Mouse (Mus musculus) macrophage (primary cell): ENCODE measurements around the gene Abhd4. TPM values are rescaled to one million over a fixed set of nuclear protein-coding genes. Genes with fewer than 3 reads are reported as not detected.

ENCODE experiments used
- H3K27ac ChIP-seq: fragments of 350-480 bp; formaldehyde crosslinking; 2 replicates; pipeline ENCODE4 v1.9.0; 2021
- H3K36me3 ChIP-seq: fragments of 350-480 bp; formaldehyde crosslinking; 2 replicates; pipeline ENCODE4 v1.9.0; 2021; ENCODE audit errors: inconsistent target
- H3K4me3 ChIP-seq: fragments of 350-480 bp; formaldehyde crosslinking; 2 replicates; pipeline ENCODE4 v1.9.0; 2021; ENCODE audit errors: inconsistent target
- H3K79me2 ChIP-seq: fragments of 350-480 bp; formaldehyde crosslinking; 2 replicates; pipeline ENCODE4 v1.9.0; 2021; ENCODE audit errors: inconsistent target
- WGBS: methylation state at CpG from one replicate; pipeline ENCODE4 v1.1.7; 2026; ENCODE audit warnings: inconsistent platforms; ENCODE audit not compliant: missing documents; 5-methylcytosine and 5-hydroxymethylcytosine counted together
- polyA plus RNA-seq: library from polyadenylated mRNA; stranded (reverse); fragments of 250-400 nt; gene quantifications from 3 replicates; pipeline ENCODE4 v1.2.4, GENCODE M21; 2018; ENCODE audit warnings: inconsistent platforms

The Abhd4 gene
- polyA plus RNA-seq, 1 experiment from 2014 or later: 69.8 TPM

DNA sequence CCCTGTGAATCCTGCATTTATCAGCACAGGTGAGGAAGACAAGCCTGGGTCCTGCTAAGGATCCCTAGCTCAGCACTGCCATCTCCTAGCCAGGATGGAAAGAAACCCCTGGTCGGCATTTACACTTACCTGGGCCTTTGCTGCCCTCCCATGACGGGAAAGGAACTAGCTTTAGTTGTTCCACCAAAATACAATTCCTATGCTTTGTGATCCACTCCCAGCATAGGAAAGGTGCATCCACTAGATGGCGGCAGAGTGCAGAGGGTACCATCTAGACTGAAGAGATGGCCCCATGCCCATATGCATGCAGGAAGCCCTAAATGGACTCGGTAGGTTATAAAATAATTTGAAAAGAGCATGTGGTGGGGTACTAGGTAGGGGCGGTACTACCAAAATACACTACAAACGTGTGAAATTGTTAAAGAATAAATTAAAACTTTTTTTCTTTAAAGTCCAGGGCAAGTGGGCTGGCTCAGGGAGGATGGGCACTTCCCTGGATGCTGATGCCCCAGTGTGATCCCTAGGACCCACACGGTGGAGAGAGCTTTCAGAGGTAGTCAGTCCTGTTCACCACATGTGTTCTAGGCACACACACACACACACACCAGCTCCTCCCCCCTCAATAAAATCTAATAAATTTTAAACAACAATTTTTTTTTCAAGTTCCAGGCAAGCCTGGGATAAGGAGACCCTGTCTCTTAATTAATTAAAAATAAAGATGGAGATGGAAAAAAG lies 14.8 kb upstream of the Abhd4 start:
- WGBS: 13% methylated on average over 6 of the region's 7 CpGs
- Histone ChIP-seq H3K36me3 (peaks cover 33% of the 10 kb centered on the region), H3K27ac (no peak overlapping the region), H3K4me3 (no peak overlapping the region), H3K79me2 (peaks cover 4% of the 10 kb centered on the region; the same call in 1 of the 2 replicates)

DNA sequence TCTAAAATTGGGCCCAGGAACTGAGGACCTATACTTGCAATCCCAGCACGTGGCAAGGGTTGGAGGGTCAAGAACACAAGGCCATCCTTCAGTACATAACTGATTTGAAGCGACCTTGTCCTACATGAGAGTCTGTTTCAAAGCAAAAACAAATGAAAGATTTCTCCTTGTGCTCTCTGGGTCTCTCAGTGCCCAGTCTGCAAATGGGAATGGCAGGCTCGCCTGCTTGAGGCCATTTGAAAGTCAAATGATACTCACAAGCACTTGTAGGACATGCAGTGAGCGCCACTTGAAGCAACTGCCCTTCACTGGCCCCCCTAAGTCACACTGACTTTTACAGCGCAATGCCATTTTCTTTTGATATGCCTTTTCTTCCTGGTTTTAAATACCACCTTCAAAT lies 13.4 kb upstream of the Abhd4 start:
- H3K36me3 ChIP-seq: peaks cover 39% of the 10 kb centered on the region

DNA sequence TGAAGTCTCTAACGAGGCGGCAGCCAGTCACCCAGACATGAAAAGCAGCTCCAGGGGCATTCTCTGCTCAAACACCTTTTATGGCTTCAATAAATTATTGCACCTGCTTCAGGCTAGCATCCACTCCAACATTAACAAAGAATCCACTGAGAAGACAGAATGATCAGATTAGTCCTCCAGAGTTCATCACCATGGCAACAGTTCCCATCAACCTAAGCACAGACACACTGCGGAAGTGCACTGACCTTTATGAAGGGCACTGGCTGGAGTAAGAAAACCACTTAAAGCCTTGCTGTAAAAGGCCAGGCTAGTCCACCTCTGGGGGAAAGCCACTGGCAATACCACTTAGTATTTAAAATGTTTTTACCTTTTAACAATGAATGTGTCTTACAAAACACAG lies 9.8 kb upstream of the Abhd4 start:
- WGBS: 100% methylated on average over 3 of the region's 3 CpGs
- Histone ChIP-seq H3K36me3 (peaks cover 39% of the 10 kb centered on the region), H3K79me2 (peaks cover 29% of the 10 kb centered on the region), H3K4me3 (no peak overlapping the region), H3K27ac (no peak overlapping the region)

More for the DNA sequence above, 13.4 kb upstream of the Abhd4 start:
- H3K79me2 ChIP-seq: peaks cover 6% of the 10 kb centered on the region; the same call in 1 of the 2 replicates
- 99% methylated on average over 5 of the region's 5 CpGs for WGBS
- no peak overlapping the region for H3K27ac ChIP-seq
- no peak overlapping the region for H3K4me3 ChIP-seq

DNA sequence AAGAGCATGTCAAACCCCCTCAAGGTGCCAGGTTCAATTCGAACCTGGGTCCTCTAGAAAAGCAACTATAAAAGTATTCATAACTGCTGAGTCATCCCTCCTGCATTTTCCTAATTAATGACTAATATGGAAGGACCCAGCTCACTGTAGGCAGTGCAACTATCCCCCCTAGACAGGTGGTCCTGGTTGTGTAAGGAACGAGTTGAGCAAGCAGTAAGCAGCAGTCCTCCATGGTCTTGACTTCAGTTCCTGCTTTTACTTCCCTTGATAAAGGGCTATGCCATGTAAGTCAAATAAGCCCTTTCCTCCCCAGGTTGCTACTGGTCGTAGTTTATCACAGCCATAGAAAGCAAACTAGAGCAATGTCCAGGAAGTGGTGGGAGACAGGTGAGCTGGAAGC lies 7.8 kb upstream of the Abhd4 start:
- peaks cover 49% of the 10 kb centered on the region for H3K79me2 ChIP-seq
- no peak overlapping the region for H3K27ac ChIP-seq
- no peak overlapping the region for H3K4me3 ChIP-seq
- H3K36me3 ChIP-seq: peaks cover 30% of the 10 kb centered on the region
- WGBS: 64% methylated on average over 3 of the region's 3 CpGs

DNA sequence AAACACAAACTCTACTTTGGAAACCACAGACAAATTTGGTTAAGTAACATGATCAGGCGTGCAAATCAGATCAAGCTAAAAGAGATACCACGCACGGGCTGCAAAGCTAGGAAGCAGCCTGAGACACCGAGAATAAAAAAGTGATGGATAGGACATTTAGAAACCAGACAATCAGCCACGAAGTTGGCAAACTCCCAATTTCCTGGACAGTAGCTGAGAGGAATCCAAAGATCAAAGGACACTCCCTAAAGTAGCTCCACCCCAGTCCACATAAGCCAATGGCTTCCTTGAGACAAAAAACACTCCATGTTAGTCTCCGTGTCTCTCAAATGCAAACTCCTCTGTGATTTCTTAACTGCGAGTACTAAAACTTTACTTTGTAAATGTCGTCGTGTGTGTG lies 4.7 kb upstream of the Abhd4 start:
- peaks cover 73% of the 10 kb centered on the region for H3K79me2 ChIP-seq
- H3K27ac ChIP-seq: no peak overlapping the region
- no peak overlapping the region for H3K4me3 ChIP-seq
- H3K36me3 ChIP-seq: peaks cover 6% of the 10 kb centered on the region; the same call in 1 of the 2 replicates
- 84% methylated on average over 9 of the region's 9 CpGs for WGBS

DNA sequence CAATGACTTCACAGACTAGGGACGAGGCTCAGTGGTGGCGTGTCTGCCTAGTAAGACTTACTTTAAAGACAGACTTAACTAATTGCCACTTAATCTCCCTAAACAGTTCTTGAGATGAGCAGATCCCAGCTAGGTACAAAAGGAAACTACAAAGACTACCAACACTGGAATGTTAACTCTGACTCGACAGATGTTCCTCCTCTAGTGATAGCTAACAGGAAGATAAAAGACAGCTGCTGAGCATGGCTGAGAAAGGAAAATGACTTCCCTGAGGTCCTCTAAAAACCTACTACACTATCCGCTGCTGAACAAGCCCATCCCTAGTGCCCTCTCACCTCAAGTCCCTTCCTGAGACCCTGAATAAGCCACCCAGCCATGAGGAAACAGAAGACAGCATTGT lies 3.9 kb upstream of the Abhd4 start:
- peaks cover under 1% of the 10 kb centered on the region; the same call in 1 of the 2 replicates for H3K36me3 ChIP-seq
- WGBS: 84% methylated on average over 4 of the region's 4 CpGs
- no peak overlapping the region for H3K4me3 ChIP-seq

DNA sequence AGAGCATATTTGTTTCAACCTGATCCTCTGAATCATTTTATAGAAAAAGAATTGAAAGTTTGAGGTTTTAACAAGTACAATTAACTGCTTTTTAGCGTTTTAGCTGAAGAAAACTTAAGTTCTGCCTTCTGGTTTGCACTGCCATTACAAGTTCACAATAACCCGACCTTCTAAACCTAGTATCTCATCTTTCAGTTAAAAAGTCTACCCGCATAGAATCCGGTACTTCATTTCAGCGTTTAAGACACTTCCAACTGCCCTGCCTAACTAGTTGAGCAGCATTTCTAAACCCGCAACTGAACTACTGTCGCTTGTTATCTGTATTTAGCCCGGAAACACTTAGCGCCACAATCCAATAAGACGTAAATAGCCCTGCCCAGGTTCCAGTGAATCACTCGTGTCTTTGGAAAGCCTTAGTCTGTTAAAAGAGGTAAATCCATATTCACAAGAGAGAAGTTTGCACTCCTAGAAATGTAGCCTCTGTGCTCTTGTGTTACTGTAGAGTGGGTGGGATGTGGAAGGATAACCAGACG lies 748 bp downstream of the Abhd4 start:
- 75% methylated on average over 12 of the region's 12 CpGs for WGBS
- peak overlapping the region; percentile 53 for H3K27ac ChIP-seq
- peaks cover 39% of the 10 kb centered on the region for H3K79me2 ChIP-seq
- peak overlapping the region; percentile 93 for H3K4me3 ChIP-seq
- H3K36me3 ChIP-seq: no peaks in the 10 kb centered on the region

More for the DNA sequence above, 3.9 kb upstream of the Abhd4 start:
- Histone ChIP-seq H3K79me2 (peaks cover 73% of the 10 kb centered on the region), H3K27ac (no peak overlapping the region)

DNA sequence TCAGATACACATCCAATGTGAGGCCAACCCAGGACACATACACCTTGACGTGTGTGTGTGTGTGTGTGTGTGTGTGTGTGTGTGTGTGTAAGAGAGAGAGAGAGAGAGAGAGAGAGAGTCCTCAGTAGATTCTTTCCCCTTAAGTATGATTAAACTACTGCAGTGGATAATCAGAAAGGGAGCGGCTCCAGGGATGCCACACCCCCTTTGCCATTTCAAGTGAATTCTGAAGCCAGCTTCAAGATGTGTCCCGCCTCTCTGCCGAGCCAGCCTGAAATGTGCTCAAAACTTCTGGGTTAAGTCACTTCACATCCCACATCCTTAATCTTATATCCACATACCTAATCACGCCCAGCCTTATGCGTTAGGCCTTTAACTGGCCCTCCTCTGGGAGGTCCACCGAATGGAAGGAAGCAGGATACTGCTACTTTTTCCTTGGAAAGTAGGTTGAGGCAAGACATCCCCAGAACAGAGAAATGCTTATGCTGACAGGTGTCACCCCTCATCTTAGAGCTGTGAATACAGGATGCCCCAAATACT lies 4.2 kb downstream of the Abhd4 start:
- peaks cover 20% of the 10 kb centered on the region for H3K79me2 ChIP-seq
- H3K4me3 ChIP-seq: no peak overlapping the region
- peaks cover 13% of the 10 kb centered on the region; the same call in 1 of the 2 replicates for H3K36me3 ChIP-seq
- no peak overlapping the region for H3K27ac ChIP-seq
- WGBS: 91% methylated on average over 7 of the region's 7 CpGs

DNA sequence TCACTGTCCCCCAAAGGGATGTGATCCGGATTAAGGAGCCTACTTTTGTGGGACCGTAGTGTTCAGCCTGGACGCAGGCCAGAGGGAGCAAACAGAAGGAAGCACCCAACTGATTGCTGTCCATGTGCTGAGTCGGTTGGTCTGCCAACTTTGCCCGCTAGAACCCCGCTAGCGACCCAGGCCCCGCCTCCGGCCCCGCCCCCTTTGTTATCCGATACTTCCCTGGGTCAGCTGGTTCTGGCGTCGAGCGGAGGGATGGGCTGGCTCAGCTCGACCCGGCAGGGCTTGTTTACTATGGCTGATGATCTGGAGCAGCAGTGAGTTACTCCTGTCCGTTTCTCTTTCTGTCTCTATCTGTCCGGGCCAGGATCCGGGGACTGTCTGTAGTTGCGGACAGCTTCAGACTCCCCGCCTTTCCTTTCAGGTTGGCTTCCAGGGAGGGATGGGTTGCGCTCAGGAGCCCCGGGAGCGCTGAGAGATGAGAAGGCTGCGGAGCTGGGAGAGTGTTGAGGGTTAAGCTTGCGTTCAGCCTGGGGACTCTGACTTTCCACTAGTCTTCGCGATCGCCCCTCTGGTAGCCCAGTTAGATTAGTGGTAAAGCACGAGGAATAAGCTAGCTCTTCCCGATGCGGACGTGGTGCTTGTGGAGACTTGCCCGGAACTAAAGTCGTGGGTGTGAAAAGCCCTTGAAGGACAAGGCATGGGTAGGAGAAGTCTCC lies 5.2 kb downstream of the Abhd4 start:
- H3K27ac ChIP-seq: peak overlapping the region; percentile 62
- peak overlapping the region; percentile 94 for H3K4me3 ChIP-seq
- WGBS: under 1% methylated on average over 35 of the region's 35 CpGs
- peaks cover 16% of the 10 kb centered on the region; the same call in 1 of the 2 replicates for H3K79me2 ChIP-seq
- H3K36me3 ChIP-seq: peaks cover 22% of the 10 kb centered on the region

DNA sequence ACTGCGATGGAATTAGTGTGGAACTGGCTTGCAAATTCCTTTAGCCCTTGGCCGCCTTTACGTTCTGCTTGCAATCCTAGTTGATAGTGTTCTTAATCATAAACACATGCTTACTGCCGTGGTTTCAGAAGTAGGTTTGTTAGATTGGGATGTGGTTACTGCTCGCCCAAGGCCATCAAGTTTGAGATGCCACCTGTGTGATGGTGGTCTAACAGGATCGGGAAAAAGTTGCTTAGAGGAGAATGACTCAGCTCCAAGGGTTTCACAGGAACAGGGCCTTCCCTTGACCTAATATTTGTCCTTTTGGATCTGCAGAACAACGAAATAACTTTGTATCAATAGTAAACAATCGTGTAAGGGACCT lies 5.7 kb downstream of the Abhd4 start:
- Histone ChIP-seq H3K4me3 (peak overlapping the region; percentile 94), H3K79me2 (peaks cover 16% of the 10 kb centered on the region; the same call in 1 of the 2 replicates), H3K27ac (peak overlapping the region; percentile 62), H3K36me3 (peaks cover 27% of the 10 kb centered on the region)
- 9% methylated on average over 8 of the region's 8 CpGs for WGBS

DNA sequence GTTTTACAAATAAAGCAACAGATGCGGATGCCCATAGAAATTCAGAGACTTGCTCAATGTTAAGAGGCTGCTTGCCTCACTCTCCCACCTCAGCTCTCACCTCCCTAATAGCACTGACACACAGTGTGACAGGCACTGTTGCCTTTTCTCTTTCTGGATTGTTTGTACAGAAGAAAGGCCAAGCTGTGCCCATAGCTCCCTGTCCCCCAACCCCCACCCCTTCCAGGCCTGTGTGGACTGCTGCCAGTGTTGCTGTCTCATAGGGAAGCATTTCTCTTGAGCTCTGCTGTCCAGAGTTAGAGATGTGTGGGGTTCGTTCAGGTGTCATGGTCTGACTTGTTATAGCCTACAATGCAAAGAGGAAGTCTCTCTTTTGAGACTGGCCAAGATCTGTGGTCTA lies 6.2 kb downstream of the Abhd4 start:
- peak overlapping the region; percentile 94; the same call in 1 of the 2 replicates for H3K4me3 ChIP-seq
- H3K79me2 ChIP-seq: peaks cover 16% of the 10 kb centered on the region; the same call in 1 of the 2 replicates
- peaks cover 32% of the 10 kb centered on the region for H3K36me3 ChIP-seq
- no peak overlapping the region for H3K27ac ChIP-seq
- WGBS: 27% methylated on average over 2 of the region's 2 CpGs

DNA sequence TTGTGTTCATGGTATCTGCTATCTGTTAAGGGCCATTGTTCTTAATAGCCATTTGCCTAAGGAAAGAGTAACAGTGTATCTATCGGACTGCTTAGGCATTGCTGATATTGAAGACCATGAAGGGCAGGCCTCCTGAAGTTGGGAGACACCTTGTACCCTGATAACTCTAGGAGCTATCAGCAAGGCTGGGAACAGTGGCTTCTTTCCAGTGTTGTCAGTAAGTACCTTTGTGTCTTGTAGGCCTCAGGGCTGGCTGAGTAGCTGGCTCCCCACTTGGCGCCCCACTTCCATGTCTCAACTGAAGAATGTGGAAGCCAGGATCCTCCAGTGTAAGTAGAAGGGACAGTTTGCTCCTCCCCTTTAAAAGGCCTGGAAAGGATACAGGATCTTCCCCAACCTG lies 7.4 kb downstream of the Abhd4 start:
- Histone ChIP-seq H3K27ac (no peak overlapping the region), H3K79me2 (peaks cover 16% of the 10 kb centered on the region; the same call in 1 of the 2 replicates), H3K36me3 (peaks cover 42% of the 10 kb centered on the region), H3K4me3 (no peak overlapping the region)
- 90% methylated on average over 2 of the region's 2 CpGs for WGBS

DNA sequence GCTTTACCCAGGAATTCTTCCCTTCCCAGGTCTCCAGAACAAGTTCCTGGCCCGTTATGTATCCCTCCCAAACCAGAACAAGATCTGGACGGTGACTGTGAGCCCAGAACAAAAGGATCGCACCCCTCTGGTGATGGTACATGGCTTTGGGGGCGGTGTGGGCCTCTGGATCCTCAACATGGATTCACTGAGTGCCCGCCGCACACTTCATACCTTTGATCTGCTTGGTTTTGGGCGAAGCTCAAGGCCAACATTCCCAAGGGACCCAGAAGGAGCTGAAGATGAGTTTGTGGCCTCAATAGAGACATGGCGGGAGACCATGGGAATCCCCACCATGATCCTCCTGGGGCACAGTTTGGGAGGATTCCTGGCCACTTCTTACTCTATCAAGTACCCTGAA lies 8.6 kb downstream of the Abhd4 start:
- Histone ChIP-seq H3K79me2 (peaks cover 16% of the 10 kb centered on the region; the same call in 1 of the 2 replicates), H3K27ac (no peak overlapping the region), H3K4me3 (no peak overlapping the region), H3K36me3 (peaks cover 55% of the 10 kb centered on the region)
- WGBS: 92% methylated on average over 8 of the region's 8 CpGs

DNA sequence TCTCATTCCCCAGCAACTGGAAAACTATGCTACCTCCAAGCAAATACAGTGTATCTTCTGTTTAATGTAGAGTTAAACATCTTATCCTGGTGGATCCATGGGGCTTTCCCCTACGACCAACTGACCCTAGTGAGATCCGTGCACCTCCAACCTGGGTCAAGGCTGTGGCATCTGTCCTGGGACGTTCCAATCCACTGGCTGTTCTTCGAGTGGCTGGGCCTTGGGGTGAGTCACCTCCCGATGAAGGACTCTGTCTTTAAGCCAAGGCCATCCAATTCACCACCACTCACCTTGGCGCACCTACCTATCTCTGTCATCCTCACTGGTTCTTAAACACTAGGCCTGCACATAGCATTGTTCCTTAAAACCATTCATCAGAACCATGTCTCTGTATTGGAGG lies 9.1 kb downstream of the Abhd4 start:
- 97% methylated on average over 6 of the region's 6 CpGs for WGBS
- H3K79me2 ChIP-seq: peaks cover 16% of the 10 kb centered on the region; the same call in 1 of the 2 replicates
- peaks cover 59% of the 10 kb centered on the region for H3K36me3 ChIP-seq
- H3K4me3 ChIP-seq: no peak overlapping the region
- H3K27ac ChIP-seq: no peak overlapping the region
